Mouse (Mus musculus) urinary bladder, postnatal 10 days (tissue): Measurements from ENCODE around the gene Ear1.
"Not testable (repeated sequence)": the region's sequence is repeated elsewhere in the genome, so short reads cannot be mapped to it uniquely, and the experiment has no call there.

Source experiments
- DNase-seq: peaks from one replicate; pipeline ENCODE4 v3.0.0; 2022; ENCODE audit warnings: low spot score

The Ear1 gene

DNA sequence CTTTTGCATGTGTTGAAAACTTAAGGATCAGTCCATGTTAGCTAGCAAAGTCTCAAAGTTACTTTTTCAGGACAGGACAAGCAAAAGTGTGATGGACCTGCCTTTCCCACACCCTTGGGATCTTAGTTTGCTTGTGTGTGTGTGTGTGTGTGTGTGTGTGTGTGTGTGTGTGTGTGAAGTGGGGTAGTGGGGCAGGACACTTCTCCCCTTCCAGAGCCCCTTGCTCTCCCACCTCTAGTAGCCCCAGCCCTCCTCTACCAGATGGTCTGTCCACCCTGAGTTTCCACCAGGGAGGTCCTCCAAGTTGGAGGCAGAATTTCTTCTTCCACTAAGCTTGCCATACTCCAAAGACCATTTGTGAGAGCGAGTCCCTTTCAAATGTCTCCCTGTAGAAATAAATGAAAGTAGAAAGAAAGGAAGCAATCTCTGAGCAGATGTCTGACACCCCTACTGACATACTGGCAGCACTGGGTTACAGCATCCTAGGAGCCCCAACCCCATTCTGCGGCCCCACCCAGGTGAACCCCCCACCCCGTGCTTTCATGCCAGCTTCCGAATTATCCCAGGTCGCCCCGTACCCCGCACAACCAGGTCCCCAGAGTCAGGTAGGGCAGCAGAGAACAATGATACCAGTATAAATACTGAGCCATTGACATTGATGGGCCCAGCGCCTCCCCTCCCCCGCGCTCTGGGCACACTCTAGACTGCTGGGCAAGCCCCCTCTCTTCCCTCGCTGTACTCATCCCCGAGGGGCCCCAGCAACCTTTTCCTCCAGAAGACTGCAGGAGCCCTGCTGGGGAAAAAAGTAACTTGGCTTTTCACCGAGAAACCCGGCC lies 79.0 kb downstream of the Ear1 start:
- DNase-seq = no peak

DNA sequence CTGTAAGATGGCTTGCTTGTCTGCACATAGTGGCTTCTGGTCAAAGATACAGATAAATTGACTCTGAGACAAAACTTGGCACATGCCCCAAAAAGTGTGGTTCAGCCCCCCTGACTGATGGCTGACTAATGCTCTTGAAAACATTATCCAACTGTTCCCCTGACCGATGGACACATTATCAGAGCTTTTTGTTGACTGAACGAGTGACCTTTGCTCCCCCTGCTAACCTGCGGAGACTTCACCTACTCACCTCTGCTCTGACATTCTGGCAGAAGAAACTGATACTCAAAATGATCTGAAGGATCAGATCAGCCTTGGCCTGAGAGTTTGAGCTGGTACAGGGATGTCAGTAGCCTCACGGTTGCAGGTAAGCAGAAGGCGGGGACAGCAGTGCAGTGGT lies 81.5 kb downstream of the Ear1 start:
- not testable (repeated sequence) for DNase-seq

DNA sequence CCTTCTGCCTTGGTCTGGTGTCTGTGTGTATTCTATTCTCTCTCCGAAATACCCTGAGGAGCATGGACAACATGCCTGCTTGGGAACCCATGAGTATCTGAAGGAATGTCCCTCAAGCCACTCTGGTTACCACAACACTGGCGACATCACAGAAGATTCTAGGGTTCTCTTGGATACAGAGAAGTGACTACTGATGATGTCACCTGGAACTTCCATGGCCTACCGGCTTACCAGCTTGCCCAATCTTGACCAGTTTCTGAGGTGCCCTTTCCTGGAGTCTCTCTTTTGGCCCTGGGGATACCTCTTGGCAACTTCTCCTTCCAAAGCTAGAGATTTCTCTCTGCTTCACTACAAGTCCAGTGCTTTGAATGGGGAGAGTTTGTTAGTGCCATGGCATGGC lies 90.7 kb downstream of the Ear1 start, which contains the start of gene Gm8180:
Gm8180 (minus strand) TSS at position 101 of the 400 bp plus-strand sequence.
- not testable (repeated sequence) for DNase-seq
